8 mouse cellular contexts compared by ENCODE assay signal in genomic region chr9:90446957-90447356, GRCm38 (mm10).
DNase-seq lines count a peak whose midpoint lies in the region.

No protein-coding gene starts in this region.

- H3K27me3 ChIP-seq in splenic B cell, adult 2 months (ENCODE audit: control insufficient read depth, insufficient read depth, low read length, poor library complexity, severe bottlenecking): no peaks in the 10 kb centered on the region

- H3K36me3 ChIP-seq in splenic B cell, adult 2 months (ENCODE audit: control insufficient read depth, insufficient read depth, low read length, poor library complexity, severe bottlenecking): no peaks in the 10 kb centered on the region

- peak; percentile 1 for DNase-seq in gastrocnemius, adult 18-20 months (ENCODE audit: low spot score)
- DNase-seq in gastrocnemius, adult 8-10 months (ENCODE audit: low spot score in 2 of 2): no peak
- peak; percentile 1 for DNase-seq in ovary, postnatal 14 days (ENCODE audit: low spot score)
- no peak for DNase-seq in ovary, postnatal 36 days (ENCODE audit: low spot score)
- DNase-seq in cerebellum, adult 18-20 months: peak; percentile 24 to 29
- peak; percentile 5 to 6 for DNase-seq in kidney, postnatal 4 days
- peak; percentile 14 for DNase-seq in splenic B cell, adult 2 months (ENCODE audit: low read depth, low spot score)
- no peak for DNase-seq in yolk sac, embryonic 10.5 days (ENCODE audit: low spot score)

Comparison
In these comparisons a context has a peak if more than half of its experiments do, and no peak if none do; other contexts are left out.
1. DNase-seq: peak in gastrocnemius, adult 18-20 months (single experiment), ovary, postnatal 14 days (single experiment), cerebellum, adult 18-20 months (2 of 2), kidney, postnatal 4 days (2 of 2) and splenic B cell, adult 2 months (single experiment); none in gastrocnemius, adult 8-10 months (0 of 2), ovary, postnatal 36 days (single experiment) and yolk sac, embryonic 10.5 days (single experiment).